Mouse (Mus musculus) megakaryocyte, embryonic 14.5 days (primary cell): ENCODE measurements at regions not wholly inside any gene's neighbourhood (a gene's known extent, or its start where the extent isn't known, plus 50 kb on each side); places are given as distances from the start of the nearest gene placed in this dataset.

Experiments used
- H3K27me3 ChIP-seq: replicated peaks from 2 replicates; pipeline ENCODE3; 2012; ENCODE audit warnings: inconsistent platforms
- H3K36me3 ChIP-seq: replicated peaks from 2 replicates; pipeline ENCODE3; 2012; ENCODE audit warnings: low read length, inconsistent platforms, mixed read lengths
- H3K4me1 ChIP-seq: 2 replicates; pipeline ENCODE4 v1.6.1; 2012; ENCODE audit warnings: inconsistent platforms
- H3K4me3 ChIP-seq: replicated peaks from 2 replicates; pipeline ENCODE3; 2012; ENCODE audit warnings: moderate library complexity, mild to moderate bottlenecking, inconsistent platforms
- H3K9me3 ChIP-seq: 2 replicates; pipeline ENCODE4 v1.6.1; 2012; ENCODE audit warnings: inconsistent platforms
- FLI1 ChIP-seq: IDR thresholded peaks from 2 replicates; pipeline ENCODE4 v1.6.1; 2012; ENCODE audit warnings: low read length, inconsistent platforms, mixed read lengths
- GATA1 ChIP-seq: IDR thresholded peaks from 3 replicates; pipeline ENCODE4 v1.6.1; 2012; ENCODE audit warnings: mixed read lengths, low read length, inconsistent platforms, borderline replicate concordance

DNA sequence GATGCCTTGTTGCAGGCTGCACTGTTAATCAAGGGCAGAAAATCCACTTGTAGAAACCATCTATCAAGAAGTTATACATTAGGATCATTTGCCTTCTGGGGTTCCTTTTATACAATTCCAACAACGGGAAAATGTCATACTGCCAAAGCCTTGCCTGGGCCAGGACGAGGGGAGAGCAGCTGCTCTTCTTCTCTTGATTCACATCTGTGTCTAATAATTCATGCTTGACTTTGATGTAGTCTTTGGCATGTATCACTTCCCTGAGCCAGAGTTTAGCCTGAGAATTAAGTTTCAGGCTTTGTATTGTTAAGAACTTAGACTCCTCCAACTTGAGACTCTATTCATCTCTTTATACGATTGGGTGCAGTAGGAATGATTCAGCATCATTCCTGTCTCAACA is 627.2 kb downstream of the Basp1 start:
- H3K4me3 ChIP-seq = no peak overlapping the region
- no peaks in the 10 kb centered on the region for H3K36me3 ChIP-seq
- no peaks in the 10 kb centered on the region for H3K27me3 ChIP-seq
- no peaks in the 10 kb centered on the region for H3K9me3 ChIP-seq
- H3K4me1 ChIP-seq = no peaks in the 10 kb centered on the region
- TF ChIP-seq FLI1 (no peak), GATA1 (no peak)

DNA sequence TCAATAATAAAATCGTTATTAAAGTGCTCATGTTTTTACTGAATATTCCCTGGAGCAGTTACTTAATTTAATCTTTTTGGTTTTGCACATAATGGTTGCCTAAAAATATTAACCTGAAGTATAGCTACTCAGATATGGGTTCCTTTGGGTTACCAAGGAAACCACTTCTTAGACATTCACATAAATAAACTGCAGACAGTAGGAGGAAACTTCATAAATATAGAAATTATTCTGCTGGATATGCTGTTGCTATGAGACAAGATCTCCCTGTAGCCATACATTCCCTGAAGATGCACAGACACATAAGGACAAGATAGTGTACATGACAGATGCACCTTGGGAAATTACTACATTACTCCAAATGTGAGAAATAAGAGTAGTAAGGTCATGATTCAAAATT is 635.3 kb downstream of the Basp1 start:
- H3K9me3 ChIP-seq = no peaks in the 10 kb centered on the region
- no peaks in the 10 kb centered on the region for H3K4me1 ChIP-seq
- H3K27me3 ChIP-seq = no peaks in the 10 kb centered on the region
- H3K36me3 ChIP-seq = no peaks in the 10 kb centered on the region
- no peak overlapping the region for H3K4me3 ChIP-seq
- TF ChIP-seq FLI1 (no peak), GATA1 (no peak)

DNA sequence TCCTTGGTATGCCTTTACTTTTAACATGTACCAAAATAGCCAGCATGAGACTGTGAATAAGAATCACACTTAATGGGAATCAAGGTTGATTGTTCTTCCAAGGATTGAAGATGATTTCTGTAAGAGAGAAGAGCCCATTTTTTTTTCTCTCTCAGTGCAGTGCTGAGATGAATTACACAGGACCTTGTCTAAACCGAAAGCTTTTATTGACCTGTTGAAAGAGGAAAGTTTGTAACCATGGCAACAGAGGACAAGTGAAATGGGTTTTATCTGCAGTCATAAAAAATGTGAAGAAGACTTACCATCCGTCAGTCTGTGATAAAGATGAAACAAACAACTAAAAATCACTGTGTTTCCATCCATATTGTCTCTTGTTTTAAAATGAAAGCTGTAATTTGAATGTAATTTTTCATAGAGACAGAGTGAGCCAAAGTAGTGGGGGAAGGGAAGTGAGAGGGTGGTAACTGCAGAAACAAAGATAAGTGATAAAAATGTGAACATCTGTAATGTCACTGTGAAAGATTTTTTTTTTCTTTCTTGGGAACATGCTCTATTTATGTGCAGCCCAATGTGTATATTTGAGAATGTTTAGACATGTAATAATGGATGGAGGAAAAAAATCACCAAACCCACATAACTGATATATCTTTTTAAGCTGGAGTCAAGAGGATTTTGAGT is 661.9 kb downstream of the Basp1 start:
- Histone ChIP-seq H3K36me3 (no peaks in the 10 kb centered on the region), H3K9me3 (no peaks in the 10 kb centered on the region), H3K27me3 (no peaks in the 10 kb centered on the region), H3K4me3 (no peak overlapping the region), H3K4me1 (no peaks in the 10 kb centered on the region)
- TF ChIP-seq FLI1 (no peak), GATA1 (no peak)

DNA sequence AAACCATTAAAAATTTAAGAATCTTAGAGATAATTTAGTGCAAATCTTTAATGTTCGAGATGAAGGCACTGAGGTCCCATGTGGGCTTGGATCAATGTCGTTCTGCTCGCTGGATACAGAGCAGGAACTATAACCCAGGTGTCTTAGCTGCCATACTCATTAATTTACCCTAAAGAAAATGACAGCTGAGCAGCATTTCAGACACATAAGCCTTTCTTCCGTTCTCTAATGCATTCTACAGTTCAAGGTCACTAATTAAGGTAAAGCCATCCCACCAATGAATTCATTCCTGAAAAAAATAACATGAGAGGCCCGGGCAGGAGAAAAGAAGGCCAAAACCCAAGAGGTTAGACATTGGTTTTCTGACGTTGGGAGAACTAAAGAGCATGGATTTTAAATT is 670.3 kb downstream of the Basp1 start:
- TF ChIP-seq FLI1 = no peak
- TF ChIP-seq GATA1 = no peak
- H3K27me3 ChIP-seq = no peaks in the 10 kb centered on the region
- no peaks in the 10 kb centered on the region for H3K36me3 ChIP-seq
- no peak overlapping the region for H3K4me3 ChIP-seq
- no peaks in the 10 kb centered on the region for H3K4me1 ChIP-seq
- no peaks in the 10 kb centered on the region for H3K9me3 ChIP-seq

DNA sequence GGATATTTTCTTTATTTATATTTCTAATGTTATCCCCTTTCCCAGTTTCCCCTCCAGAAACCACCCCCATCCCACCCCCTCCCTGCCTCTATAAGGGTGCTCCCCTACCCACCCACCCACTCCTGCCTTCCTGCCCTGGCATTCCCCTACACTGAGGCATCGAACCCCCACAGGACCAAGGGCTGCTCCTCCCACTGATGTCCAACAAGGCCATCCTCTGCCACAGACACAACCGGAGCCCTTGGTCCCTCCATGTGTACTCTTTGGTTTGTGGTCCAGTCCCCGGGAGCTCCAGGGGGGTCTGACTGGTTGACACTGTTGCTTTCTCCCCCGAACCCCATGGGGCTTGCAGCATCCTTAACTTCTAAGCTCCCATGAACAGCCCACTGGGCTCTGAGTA is 688.4 kb downstream of the Basp1 start:
- no peak for TF ChIP-seq GATA1
- Histone ChIP-seq H3K27me3 (no peaks in the 10 kb centered on the region), H3K4me3 (no peak overlapping the region), H3K36me3 (no peaks in the 10 kb centered on the region), H3K9me3 (no peaks in the 10 kb centered on the region; the same call in 1 of the 2 replicates), H3K4me1 (no peaks in the 10 kb centered on the region)

DNA sequence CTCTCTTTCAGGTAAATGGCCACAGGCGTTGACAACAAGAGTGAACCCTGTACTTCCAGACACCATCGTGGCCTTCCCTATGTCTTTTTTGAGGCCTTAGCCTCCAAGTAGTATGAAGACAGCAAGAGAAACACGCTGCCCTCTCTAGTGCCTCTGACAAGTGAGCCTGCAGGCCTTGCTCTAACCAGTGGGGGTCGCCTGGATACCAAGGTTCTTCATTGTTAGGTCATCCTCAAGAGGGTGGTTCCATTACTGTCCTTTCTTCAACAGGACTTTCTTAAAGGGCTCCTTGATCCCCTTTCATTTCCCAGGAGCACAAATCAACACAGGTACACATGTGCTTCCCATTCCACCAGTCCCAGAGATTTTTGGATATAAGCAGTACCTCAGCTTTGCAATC is 688.9 kb downstream of the Basp1 start:
- Histone ChIP-seq H3K36me3 (no peaks in the 10 kb centered on the region), H3K27me3 (no peaks in the 10 kb centered on the region), H3K4me3 (no peak overlapping the region), H3K4me1 (no peaks in the 10 kb centered on the region), H3K9me3 (no peaks in the 10 kb centered on the region; the same call in 1 of the 2 replicates)
- TF ChIP-seq GATA1 (no peak), FLI1 (no peak)

DNA sequence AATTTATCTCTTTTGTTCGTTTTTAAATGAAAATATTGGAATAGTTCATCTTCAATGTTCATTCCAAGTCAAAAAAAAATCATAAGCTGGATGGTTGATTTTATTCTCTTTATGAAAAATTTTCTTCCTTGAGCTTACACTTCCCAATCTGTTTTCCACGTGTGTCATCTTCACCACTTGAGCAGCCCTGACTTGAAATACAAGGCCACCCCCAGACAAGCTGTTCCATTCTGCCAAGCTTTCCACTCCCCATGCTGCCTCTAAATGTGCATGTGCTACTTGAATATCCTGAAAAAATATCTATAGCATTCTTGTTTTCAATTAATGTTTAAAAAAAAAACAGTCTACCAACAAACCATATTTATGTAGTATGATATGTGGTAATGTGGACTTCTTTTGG is 693.2 kb downstream of the Basp1 start:
- Histone ChIP-seq H3K27me3 (no peaks in the 10 kb centered on the region), H3K36me3 (no peaks in the 10 kb centered on the region), H3K4me3 (no peak overlapping the region), H3K4me1 (no peaks in the 10 kb centered on the region), H3K9me3 (no peaks in the 10 kb centered on the region; the same call in 1 of the 2 replicates)
- no peak for TF ChIP-seq GATA1
- no peak for TF ChIP-seq FLI1

DNA sequence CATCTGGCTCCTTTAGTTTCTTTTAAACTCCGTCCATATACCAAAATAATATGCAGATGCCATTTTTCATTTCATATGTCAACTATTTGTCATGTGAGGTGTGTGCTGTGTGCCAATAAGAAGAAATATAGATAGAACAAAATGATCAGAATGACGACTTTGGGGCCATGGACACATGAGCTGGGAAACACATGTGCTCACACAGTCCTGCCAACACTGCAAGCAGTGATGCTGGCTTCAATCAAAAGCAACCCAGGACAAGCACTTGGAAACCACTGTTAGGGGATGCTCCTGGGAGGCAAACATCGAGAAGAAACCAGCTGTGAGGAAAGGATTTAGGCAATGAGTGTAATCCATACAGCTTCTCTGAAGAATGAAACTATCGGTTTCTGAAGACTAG is 731.4 kb downstream of the Basp1 start:
- Histone ChIP-seq H3K4me1 (no peaks in the 10 kb centered on the region), H3K27me3 (no peaks in the 10 kb centered on the region), H3K36me3 (no peaks in the 10 kb centered on the region), H3K4me3 (no peak overlapping the region), H3K9me3 (0 out of 2 replicates have a peak, but pooled peaks cover 2% of the 10 kb centered on the region)
- TF ChIP-seq GATA1 (no peak), FLI1 (no peak)

DNA sequence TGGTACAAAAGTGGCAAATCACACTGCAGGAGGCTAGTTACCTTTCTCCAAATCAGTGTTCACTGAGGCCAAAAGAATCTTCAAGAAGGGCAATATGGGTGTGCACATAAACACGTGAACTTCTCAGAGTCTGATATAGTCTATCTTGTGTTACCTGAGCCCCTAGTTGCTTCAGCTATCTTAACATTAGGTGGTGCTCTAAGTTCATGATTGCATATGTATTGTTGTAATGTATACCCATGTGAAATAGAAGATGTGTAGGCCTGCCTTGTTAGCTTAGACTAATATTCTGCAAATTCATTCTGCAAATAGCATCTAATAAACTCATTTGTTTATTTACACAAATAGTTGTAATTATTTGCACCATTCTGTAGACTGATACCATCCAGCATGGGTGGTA is 764.6 kb downstream of the Basp1 start:
- Histone ChIP-seq H3K36me3 (no peaks in the 10 kb centered on the region), H3K9me3 (peaks cover 12% of the 10 kb centered on the region; the same call in 1 of the 2 replicates), H3K4me3 (no peak overlapping the region), H3K4me1 (no peaks in the 10 kb centered on the region), H3K27me3 (no peaks in the 10 kb centered on the region)
- no peak for TF ChIP-seq GATA1
- TF ChIP-seq FLI1 = no peak

DNA sequence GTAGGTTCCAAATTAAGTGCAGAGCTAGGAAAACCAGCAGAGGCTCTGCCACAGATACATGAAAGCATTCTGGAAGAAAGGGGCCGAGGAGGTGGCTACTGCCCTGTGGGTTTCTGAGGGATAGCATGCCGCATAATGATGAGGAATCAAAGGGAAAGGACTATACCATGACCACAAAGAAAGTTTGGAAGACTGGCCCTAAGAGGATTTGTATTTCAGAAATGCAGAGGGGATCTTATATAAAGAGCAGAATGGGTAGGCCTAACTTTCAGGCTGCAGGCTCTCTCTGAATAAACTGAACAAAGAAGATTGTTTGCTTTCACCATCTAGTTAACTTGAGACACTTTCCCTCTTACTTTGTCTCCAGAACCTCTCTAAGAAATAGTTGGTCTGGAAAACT is 777.9 kb downstream of the Basp1 start:
- Histone ChIP-seq H3K4me3 (no peak overlapping the region), H3K4me1 (no peaks in the 10 kb centered on the region), H3K27me3 (no peaks in the 10 kb centered on the region), H3K36me3 (no peaks in the 10 kb centered on the region), H3K9me3 (0 out of 2 replicates have a peak, but pooled peaks cover 4% of the 10 kb centered on the region)
- TF ChIP-seq FLI1 = no peak
- TF ChIP-seq GATA1 = no peak

DNA sequence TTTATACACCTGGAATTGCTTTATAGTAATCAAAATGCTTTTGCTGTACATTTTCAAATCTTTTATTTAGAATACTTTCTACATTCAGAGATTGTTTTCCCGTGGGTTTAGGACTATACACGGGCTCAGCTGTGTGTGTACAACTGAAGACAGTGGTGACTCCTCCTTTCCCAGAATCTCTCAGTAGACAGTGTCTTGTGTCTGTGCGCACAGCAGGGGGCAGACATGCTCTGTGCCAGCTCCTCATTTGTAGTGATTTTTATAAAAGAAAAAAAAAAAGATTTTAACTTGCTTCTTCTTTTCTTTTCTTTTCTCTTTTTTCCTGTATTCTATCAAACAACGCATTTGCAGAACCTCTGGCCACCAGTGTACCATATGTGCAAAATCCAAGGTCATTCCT is 817.3 kb downstream of the Basp1 start:
- H3K4me1 ChIP-seq = no peaks in the 10 kb centered on the region
- H3K9me3 ChIP-seq = no peaks in the 10 kb centered on the region
- H3K27me3 ChIP-seq = no peaks in the 10 kb centered on the region
- TF ChIP-seq FLI1 (no peak), GATA1 (no peak)
- H3K4me3 ChIP-seq = no peak overlapping the region
- no peaks in the 10 kb centered on the region for H3K36me3 ChIP-seq
